Mouse (Mus musculus): ENCODE data around the gene Epop. TPM values are rescaled to one million over a fixed set of nuclear protein-coding genes. Genes with fewer than 3 reads are reported as not detected.

The Epop gene
- total RNA-seq (2021) = 100 to 1,000 TPM; 103 to 109 TPM
- long read RNA-seq, experiment 1, transcript Epop-201 (1 exons, 2,314 nt) = major isoform, 245 of 250 reads
- long read RNA-seq, experiment 1, partial matches to known transcripts = 0 of 250 reads
- long read RNA-seq, experiment 1, other reads (novel, unspliced or antisense) = 5 of 250 reads
- long read RNA-seq, experiment 2, transcript Epop-201 (1 exons, 2,314 nt) = major isoform, 167 of 169 reads
- long read RNA-seq, experiment 2, partial matches to known transcripts = 0 of 169 reads
- long read RNA-seq, experiment 2, other reads (novel, unspliced or antisense) = 2 of 169 reads

DNA sequence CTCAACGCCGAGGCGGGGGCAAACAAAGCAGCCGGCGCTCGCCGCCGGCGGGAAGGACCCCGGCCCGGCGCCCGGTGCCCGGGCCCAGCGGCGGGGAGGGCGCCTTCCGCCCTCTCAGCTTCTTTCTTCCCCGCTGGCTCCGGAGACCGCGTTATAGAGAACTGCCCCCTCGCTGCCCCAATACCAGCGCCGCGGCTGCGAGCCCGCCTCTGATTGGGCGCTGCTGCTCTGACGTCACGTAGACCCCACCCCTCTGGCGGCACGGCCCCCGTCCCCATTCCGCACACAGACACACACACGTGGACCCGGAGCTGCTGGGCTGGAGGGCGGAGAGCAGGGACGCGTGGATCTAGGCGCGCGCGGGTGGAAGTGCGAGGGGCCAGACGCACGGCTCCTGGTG lies at the start of gene Epop:
Epop (minus strand) TSS at position 127 of the 400 bp plus-strand sequence.
- DNase-seq (ENCODE audit: low spot score in 2 of 2) = peak; percentile 92 to 94

DNA sequence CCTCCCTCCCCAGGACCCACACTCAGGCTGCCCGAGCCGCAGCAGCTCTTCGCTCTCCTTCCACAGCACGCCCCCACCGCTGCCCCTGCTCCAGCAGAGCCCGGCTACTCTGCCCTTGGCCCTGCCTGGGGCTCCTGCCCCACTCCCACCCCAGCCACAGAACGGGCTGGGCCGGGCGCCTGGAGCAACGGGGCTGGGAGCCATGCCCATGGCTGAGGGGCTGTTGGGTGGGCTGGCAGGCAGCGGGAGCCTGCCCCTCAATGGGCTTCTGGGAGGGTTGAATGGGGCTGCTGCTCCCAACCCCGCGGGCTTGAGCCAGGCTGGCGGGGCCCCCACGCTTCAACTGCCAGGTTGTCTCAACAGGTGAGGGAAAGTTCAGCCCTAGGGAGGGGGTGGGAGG lies 48.8 kb upstream of the Epop start:
- DNase-seq (ENCODE audit: low spot score in 2 of 2) = no peak

DNA sequence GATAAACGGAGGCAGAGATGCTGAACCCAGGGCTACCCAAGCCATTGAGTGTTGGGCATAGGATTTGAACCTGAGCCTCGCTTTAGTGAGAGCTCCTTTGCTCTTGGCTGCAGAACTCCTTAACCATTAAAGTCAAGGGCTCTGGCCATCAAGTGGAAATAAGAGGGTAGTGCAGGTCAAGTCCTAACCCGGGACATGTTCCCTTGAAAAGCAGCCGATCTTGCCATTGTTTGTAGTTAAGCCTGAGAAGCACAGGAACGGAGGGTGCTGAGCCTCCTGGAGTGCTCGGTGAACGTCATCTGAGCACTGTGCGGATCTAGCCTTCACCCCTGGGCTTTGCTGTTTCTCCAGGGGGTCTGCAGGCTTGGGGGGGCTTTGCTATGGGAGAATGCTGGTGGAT lies 48.3 kb upstream of the Epop start:
- DNase-seq (ENCODE audit: low spot score in 2 of 2) = no peak

DNA sequence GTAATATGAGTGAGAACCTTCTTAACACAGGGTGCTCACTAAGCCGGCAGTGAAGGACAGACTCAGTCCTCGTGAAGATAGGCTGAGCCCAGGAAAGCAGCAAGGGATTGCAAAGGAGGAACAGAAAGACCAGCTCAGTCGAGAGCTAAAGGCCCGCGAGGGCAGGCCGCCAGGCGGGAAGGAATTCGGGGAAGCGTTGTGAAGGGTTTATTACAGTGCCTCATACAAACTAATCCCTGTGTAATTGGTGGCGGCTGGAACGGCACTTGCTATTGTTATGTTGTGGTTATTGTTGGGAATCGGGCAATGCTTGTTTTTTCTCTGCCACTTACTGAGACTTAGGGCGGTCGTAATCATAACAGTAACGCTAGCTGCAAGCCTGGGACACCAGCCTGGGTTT lies 47.9 kb upstream of the Epop start:
- no peak for DNase-seq (ENCODE audit: low spot score in 2 of 2)

DNA sequence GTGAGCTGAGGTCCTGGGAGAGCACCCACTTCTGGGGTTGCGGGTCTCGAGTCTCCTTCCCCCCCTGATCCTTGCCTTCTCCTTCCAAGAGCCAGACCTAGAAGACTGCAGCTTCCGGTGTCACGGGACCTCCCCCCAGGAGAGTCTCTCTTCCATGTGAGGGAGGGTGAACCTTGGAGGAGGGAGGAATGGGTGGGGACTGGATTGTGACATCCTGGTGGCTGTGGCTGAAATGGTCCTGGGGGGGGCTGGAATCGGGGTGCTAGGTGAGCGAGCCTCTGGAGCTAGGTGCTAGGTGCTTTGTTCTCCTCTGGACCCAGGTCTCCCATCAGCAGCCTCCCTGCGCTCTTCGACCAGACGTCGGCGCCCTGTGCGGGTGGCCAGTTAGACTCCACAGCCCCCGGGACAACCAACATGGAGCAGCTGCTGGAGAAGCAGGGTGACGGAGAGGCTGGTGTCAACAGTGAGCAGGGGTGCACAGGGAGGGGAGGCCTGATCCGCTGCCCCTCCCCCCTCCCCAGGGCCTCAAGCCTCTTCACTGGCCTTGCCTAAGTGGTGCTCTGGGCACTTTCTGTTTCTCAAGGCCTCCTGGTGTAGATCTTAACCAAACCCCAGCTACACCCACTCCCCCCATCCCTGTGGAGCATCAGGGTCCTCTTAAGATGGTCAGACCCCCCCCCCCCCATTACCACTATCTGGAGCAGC lies 46.7 kb upstream of the Epop start:
- no peak for DNase-seq (ENCODE audit: low spot score in 2 of 2)

DNA sequence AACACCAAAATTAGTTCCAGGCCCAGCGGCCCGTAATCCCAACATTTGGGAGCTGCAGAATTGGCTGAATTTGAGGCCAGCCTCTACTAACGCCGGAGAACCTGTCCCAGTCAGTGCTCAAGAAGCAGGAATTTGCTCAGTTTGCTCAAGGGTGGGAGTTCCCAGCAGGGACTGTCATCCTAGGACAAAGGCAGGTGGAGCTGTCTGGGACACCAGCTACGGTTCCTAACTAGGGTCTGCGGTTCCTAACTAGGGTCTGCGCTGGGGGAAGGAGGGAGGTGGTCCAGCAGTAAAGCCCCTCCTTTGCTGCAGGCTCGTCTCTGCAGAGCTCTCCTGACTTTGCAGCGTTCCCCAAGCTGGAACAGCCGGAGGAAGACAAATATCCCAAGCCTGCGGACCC lies 43.6 kb upstream of the Epop start:
- DNase-seq (ENCODE audit: low spot score in 2 of 2) = no peak

DNA sequence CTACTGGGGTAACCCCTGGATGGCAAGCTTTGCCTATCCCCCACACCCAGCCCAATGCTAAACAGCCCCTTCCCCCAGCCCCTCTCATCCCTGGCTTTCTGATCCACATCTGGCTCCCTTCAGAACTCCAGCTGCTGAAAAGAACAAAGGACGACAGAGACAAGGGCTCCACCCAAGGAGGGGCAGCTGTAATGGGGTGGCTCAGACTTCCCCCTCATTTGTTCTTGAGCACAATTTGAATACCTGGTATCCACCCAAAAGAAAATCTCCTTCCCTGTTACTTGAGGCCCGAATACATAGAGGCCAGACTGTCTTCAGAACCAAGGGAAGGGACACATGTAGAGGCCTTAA lies 41.6 kb upstream of the Epop start:
- DNase-seq (ENCODE audit: low spot score in 2 of 2) = no peak

DNA sequence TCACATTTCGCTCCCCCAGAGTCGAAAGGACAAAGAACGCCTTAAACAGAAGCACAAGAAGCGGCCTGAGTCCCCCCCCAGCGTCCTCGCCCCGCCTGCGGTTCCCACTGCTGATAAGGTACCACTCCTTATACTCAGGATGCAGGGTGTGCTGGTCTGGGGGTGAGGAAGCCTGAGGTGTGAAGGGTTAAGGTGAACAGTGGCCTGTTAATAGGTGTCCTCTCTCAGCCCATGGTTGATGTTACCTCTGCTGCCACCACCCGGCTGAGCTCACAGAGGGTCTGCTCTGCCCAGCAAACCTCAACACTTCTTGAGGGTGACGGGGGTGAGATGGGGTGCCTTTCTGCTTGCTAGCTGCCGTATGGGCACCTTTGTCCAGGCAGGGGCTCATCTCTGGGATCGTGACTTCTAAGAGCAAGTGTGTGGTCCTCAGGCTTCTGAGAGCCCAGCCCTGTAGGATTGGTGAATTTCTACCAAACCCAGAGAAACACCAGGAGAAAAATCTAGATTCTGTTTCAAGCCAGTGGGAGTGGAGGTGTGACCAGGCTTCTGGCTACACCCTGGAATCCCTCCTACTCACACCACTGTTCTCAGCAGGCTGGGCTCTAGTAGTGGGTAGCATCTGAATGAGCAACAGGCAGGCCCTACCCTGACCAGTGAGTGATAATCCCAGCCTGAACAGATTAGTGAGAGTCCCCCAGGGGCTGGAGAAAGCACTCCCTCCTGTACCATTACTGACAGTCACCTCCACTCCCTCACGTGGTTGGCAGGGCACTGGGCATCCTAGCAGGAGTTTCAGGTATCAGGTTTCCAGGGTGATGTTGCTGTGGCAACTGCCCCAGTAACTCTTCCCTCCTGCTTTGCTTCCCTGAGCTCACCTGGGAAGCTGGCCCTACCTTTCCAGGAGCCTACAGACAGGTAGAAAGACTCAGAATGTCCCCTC lies 41.0 kb upstream of the Epop start:
- DNase-seq (ENCODE audit: low spot score in 2 of 2) = no peak

DNA sequence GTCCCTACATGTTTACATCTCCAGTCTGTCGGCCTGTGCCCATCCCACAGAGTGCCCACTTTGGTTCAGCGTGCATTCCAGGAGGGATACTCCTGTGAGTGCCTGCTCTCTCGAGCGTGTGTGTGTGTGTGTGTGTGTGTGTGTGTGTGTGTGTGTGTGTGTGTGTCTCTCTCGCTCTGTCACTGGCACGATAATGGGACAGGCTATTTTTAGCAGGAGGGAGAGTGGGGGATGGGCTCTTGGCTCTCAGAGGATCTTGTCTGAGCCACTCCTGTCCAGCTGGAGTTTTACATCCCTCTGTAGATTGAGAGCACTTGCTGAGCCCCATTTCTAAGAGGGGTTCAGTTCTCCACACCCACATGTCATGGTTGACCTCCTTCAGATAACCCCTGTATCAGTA lies 40.3 kb upstream of the Epop start:
- no peak for DNase-seq (ENCODE audit: low spot score in 2 of 2)

DNA sequence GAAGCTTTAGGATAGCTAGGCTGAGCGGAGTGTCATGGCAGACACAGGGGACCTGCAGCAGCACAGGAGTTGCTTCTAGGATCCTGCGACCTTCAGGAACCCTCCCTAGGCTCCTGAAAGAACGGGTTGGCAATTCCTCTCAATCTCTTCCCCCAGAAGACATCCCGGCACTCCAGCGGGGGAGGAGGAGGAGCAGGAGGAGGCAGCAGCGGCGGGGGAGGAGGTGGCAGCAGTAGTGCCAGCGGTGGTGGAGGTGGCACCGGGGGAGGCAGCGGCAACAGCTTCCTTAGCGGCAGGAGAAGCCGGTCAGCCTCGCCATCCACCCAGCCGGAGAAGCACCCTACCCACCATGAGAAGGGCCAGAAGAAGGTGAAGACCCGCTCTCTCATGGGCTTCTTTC lies 39.8 kb upstream of the Epop start:
- peak in 1 of 2 experiments; percentile 61 for DNase-seq (ENCODE audit: low spot score in 2 of 2)

DNA sequence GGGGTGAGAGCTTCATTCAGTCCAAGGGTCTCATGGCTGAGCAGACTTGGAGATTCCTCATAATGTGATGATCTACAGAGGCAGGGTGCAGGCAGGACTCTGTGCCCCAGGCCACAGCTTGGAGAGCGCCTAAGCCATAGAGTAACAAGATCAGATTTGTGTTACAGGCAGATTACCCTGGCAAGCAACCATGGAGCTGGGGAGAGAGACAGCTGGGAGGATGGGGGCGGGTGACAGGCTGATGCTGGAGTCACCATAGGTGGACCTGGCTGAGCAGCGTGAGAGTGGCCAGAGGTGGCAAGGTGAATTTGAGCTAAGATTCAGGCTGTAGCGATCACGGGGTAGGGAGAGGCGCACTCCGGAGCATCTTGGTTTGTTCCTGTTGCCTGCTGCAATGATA lies 38.7 kb upstream of the Epop start:
- no peak for DNase-seq (ENCODE audit: low spot score in 2 of 2)

DNA sequence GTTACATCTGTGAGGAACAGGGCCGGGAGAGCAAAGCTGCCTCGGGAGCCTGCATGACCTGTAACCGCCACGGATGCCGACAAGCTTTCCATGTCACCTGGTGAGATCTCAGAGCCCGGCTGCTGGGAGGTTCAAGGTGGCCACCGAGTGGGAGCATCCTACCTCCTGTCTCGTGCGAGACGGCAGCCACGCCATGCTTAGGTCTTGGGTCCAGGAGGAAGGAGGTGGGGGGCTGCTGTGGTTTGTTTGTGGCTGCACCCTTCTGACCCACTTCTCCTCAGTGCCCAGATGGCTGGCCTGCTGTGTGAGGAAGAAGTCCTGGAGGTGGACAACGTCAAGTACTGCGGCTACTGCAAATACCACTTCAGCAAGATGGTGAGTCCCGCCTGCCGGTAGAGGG lies 37.3 kb upstream of the Epop start:
- no peak for DNase-seq (ENCODE audit: low spot score in 2 of 2)

DNA sequence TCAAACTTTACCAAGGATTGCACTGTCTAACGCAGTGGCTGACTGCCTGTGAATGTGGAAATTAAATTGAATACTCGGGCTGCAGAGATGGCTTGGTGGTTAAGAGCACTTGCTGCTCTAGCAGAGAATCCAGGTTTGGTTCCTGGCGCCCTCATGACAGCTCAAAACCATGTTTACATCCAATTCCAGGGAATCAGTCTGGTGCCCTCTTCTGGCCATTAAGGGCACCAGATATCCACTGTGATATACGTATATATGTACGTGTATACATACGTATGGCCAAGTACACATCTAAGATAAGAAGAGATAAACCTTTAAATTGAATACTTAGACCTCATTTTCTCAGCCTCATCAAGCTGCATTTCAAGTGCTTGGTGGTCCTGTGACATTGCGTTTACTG lies 36.7 kb upstream of the Epop start:
- DNase-seq (ENCODE audit: low spot score in 2 of 2) = no peak

DNA sequence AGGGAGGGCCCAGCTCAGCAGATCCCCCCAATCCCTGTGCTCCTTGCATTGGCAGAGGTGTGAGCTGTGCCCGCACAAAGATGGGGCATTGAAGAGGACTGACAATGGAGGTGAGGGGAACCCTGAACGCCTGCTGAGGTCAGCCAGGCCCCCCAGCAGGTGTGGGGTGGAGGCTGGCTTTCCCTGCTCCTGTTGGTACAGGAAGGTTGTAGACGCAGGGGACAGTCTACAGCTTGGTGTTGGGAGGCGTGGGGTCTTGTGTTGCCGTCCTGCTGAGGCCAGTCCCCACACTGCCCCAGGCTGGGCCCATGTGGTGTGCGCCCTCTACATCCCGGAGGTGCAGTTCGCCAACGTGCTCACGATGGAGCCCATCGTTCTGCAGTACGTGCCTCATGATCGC lies 35.9 kb upstream of the Epop start:
- no peak for DNase-seq (ENCODE audit: low spot score in 2 of 2)

DNA sequence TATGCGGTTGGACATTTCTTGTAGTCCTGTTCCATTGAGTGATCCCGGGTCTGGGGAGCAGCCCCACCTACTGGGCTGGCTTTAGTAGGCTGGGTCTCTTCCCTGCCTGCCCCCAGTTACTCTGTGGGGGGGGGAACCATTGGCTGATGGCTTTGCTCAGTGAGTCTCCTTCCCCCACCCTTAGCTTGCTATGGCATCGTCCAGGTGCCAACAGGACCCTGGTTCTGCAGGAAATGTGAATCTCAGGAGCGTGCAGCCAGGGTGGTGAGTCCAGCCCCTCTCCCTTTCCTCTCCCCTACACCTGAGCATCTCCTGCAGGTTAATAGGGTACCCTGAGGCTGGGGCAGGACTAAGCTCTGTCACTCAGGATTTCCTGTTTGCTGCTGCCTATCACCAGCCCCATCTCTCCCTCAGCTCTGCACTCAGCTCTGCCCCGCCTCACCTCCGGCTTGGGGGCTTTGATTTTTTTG lies 35.3 kb upstream of the Epop start:
- no peak for DNase-seq (ENCODE audit: low spot score in 2 of 2)

DNA sequence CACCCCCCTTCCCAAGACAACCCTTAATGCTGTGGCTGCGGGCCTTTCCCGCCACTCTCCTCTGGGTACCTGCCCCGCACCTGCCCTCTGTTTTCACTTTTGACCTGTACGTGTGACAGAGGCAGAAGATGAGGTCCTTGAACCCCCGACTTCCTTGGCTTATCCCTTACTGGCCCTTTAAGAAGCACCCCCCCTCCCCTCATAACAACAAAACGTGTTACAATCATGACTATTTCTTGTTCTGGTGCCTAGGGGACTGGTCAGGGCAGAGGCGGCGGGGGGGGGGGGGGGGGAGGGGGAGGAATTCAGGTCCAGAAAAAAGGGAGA lies 34.8 kb upstream of the Epop start:
- no peak for DNase-seq (ENCODE audit: low spot score in 2 of 2)

DNA sequence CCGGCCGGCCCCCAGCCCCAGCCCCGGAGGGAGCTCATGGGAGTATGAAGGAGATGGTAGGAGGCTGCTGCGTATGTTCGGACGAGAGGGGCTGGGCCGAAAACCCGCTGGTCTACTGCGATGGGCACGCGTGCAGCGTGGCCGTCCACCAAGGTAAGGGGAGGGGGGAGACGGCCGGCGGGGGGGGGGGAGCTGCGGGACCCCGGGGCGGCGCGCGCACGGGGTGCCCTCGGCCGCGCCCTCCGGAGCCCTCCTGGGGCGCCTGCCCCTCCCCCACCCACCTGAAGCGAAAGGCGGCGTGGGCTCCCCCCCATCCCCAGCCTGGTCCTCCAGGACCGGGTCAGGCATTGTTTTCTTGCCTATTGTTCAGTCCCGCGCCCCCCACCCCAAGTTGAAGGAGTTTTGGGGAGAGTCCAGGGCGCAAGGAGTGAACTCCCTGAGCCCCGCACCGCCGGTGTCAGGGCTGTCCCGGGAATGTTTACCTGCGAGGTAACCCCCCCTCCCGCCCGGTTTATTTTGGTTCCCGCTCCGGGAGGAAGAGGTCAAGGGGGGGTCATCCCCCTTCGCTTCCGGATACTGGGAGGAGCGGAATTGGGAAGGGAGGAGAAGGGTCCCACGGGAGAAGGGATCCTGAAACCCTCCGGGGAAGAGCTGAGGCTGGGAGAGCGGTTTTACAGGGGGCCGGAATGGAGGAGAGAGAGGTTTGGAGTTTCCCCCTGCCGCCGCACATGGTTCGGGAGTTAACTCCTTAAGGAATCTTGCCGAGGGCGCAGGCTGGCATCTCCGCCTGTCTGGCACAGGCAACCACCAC lies 34.2 kb upstream of the Epop start:
- DNase-seq (ENCODE audit: low spot score in 2 of 2) = peak in 1 of 2 experiments; percentile 31

DNA sequence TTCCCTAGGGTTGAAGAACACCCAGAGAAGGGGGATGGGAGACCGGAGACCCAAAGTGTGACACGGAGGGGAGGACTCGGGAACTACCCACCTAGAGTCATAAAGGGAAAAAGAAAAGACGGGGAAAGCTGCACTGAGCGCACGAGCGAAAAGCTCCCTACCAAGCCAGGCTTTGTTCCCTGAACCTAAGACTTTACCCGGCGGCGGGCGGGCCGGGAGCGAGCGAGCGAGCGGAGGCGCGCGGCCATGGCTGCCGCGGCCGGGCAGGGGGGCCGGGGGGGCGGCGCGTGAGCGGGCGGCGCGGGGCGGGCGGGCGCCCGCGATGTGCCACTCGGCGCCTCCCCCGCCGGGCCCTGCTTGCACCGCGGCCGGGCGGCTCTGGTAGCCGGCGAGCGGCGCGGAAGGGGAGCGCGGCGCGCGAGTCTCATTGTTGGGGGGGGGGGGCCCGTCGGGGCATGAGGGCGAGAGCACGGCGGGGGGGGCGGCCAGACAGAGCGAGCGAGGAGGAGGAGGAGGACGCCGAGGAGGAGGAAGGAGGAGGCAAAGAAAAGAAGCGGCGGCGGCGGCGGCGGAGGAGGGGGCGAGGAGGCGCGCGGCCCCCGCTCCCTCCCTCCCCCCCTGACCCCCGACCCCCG lies 33.5 kb upstream of the Epop start, which contains the start of gene Mllt6:
Mllt6 (plus strand) TSS at position 522 of the 635 bp plus-strand sequence.
- peak; percentile 74 to 79 for DNase-seq (ENCODE audit: low spot score in 2 of 2)

DNA sequence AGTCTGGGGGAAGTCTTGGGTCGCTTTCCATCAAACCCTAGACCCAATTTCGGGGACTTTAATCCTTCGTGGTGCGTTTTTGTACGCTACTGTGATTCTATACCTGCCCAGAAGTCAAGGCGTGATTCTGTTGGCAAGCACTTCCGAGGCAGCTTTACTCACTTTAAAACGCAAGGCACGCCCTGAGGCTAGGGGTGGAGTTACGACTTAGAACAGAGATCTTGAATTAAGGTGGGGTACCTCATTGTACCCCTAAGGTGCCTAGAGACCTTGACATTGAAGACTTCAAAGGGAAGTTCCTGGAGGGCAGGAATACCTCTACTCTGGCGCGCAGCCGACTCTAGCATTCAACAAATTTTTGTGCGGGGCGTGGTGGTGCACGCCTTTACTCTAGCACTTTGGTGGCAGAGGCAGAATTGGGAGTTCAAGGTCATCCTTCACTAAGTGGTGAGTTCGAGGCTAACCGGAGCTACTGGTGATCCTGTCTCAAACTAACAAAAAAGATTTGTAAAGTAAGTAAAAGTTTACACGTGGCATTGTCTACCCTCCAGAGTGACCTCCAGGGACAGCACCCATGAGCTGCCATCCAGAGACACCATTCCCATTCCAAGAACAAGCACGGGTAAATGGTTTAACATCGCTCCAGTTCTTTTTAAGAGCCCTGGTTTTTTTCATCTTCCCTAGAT lies 32.8 kb upstream of the Epop start:
- no peak for DNase-seq (ENCODE audit: low spot score in 2 of 2)

DNA sequence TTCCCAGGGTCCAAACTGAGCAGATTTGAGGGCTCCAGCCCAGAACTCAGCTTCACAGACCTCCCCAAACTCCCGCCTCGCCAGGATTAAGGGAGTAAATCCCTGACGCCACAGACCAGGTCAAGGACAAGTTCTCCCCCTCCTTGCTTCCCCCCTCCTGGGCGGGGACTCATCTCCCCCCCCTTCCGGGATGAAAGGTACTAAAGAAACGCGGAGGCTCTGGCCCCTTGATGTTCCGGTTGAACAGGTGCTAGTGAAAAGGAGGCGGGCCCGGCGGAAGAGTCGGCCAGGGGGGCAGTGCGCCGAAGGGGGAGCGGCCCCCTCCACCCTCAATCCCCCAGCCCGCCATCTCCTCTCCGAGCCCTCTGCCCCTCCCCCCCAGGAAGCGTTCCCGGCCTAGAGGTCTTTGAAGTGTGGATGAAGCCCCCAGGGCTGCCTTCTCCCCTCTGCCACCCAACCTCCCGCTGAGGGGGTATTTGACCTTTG lies 32.2 kb upstream of the Epop start:
- DNase-seq (ENCODE audit: low spot score in 2 of 2) = no peak

All from left cerebral cortex, adult 18-20 months (tissue).